Mouse (Mus musculus) heart, adult 2 months (tissue): ENCODE measurements at regions not wholly inside any gene's neighbourhood (a gene's known extent, or its start where the extent isn't known, plus 50 kb on each side); places are given as distances from the start of the nearest gene placed in this dataset.

Experiments used
- CTCF ChIP-seq: fragments of 200-600 bp; IDR thresholded peaks from 2 replicates; pipeline ENCODE4 v1.8.1; 2022; ENCODE audit warnings: antibody characterized with exemption, mild to moderate bottlenecking, moderate library complexity
- POLR2A ChIP-seq: fragments of 200-500 bp; IDR thresholded peaks from 2 replicates; pipeline ENCODE4 v1.6.1; 2011; ENCODE audit warnings: mild to moderate bottlenecking, low read depth, low read length, control low read depth; ENCODE audit not compliant: insufficient read depth

GRCm38 (mm10) chr3:102676946-102677534 is 57.3 kb upstream of the Tspan2 start:
- no peak for TF ChIP-seq POLR2A
- no peak for TF ChIP-seq CTCF
